Mouse (Mus musculus) heart, postnatal 0 days (tissue): ENCODE data around the gene Slc43a2.

Experiments used
- CTCF ChIP-seq: IDR thresholded peaks from 2 replicates; pipeline ENCODE4 v1.5.1; 2016; ENCODE audit warnings: antibody characterized with exemption, control low read depth, low read depth
- EP300 ChIP-seq: IDR thresholded peaks from 2 replicates; pipeline ENCODE4 v1.6.1; 2016; ENCODE audit warnings: antibody characterized with exemption, low read depth

DNA sequence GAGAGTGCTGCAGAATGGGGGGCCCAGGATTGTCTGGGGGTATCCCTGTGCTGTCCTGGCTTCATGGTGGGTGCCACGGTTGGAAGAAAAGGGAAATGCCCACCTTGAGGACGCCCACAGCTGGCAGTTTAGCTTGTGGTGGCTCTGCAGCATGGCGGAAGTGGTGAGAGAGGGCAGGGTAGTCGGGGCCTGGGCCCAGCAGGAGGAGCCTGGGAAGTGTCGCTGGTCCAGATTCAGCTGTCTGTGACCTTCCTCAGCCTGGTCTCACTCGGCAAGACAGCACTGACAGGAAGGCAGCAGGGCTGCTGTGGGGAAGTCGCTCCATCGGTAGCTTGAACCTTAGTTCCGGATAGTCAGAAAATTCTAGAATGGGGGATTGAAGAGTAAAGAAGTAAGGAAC lies 62.9 kb downstream of the Slc43a2 start:
- no peak for TF ChIP-seq CTCF
- TF ChIP-seq EP300 = no peak
